Mouse (Mus musculus): ENCODE results near the gene Wnk2.

GRCm38 (mm10) chr13:49069393-49069792 is 78.4 kb downstream of the Wnk2 start:
- no peak for TF ChIP-seq CTCF (IDR thresholded peaks at IDR 0.05; ENCODE audit: extremely low read depth, insufficient read depth, low read length)
- no peak for TF ChIP-seq POLR2A (IDR thresholded peaks at IDR 0.05; ENCODE audit: extremely low read depth, insufficient read depth, low read length)

Data from cortical plate, adult 2 months (tissue).